Mouse (Mus musculus): ENCODE data around the gene Anks1b.

DNA sequence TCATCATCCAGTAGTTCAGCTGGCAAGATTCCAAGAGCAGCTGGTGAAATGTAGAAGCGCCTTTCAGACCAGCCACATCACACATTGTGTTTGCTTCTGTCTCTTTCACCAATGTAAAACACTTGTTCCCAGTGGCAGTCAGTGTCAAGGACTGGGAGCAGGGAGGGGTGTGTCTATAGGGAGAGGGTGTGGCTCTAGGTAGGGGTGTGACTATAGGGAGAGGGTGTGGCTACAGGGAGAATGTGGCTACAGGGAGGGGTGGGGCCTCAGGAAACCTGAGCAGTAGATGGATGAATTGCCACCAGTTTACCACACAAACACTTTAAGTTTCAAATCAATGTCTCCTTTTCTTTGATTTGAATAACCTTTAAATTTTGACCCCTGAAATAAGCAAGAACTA is 634.3 kb downstream of the Anks1b start:
- TF ChIP-seq CTCF (IDR thresholded peaks at IDR 0.05; ENCODE audit: low read depth, low read length), result no peak
- TF ChIP-seq GATA1 (IDR thresholded peaks at IDR 0.05; ENCODE audit: borderline replicate concordance, low read length), result no peak
- TF ChIP-seq TAL1 (conservative IDR thresholded peaks at IDR 0.05; ENCODE audit: low read depth, low read length), result no peak
- no peak for TF ChIP-seq POLR2AphosphoS5 (IDR thresholded peaks at IDR 0.05; ENCODE audit: insufficient replicate concordance, low read depth, low read length)
- TF ChIP-seq GATA2 (IDR thresholded peaks at IDR 0.05; ENCODE audit: borderline replicate concordance, low read depth, low read length), result no peak

Measured in G1E (cell line).